Mouse (Mus musculus): ENCODE results near the gene Ahcyl2. TPM values are rescaled to one million over a fixed set of nuclear protein-coding genes. Genes with fewer than 3 reads are reported as not detected.

Gene Ahcyl2
- total RNA-seq, 2 experiments from 2014 or later = 9.6 to 21.1 TPM

- no peak for ATAC-seq (replicated peaks; ENCODE audit: poor library complexity, severe bottlenecking)
Observed at GRCm38 (mm10) chr6:29847643-29848166, 79.9 kb downstream of the Ahcyl2 start.

- ATAC-seq (replicated peaks; ENCODE audit: poor library complexity, severe bottlenecking) = no peak
Observed at GRCm38 (mm10) chr6:29848808-29849207, 81.0 kb downstream of the Ahcyl2 start.

- ATAC-seq (replicated peaks; ENCODE audit: poor library complexity, severe bottlenecking) = no peak
Observed at GRCm38 (mm10) chr6:29850096-29850495, 82.3 kb downstream of the Ahcyl2 start.

GRCm38 (mm10) chr6:29850747-29851146 lies 82.9 kb downstream of the Ahcyl2 start:
- no peak for ATAC-seq (replicated peaks; ENCODE audit: poor library complexity, severe bottlenecking)

GRCm38 (mm10) chr6:29851873-29852272 lies 84.1 kb downstream of the Ahcyl2 start:
- no peak for ATAC-seq (replicated peaks; ENCODE audit: poor library complexity, severe bottlenecking)

- ATAC-seq (replicated peaks; ENCODE audit: poor library complexity, severe bottlenecking) = peak; percentile 67
Observed at GRCm38 (mm10) chr6:29853213-29853899, 85.5 kb downstream of the Ahcyl2 start.

GRCm38 (mm10) chr6:29853900-29854390 lies 86.1 kb downstream of the Ahcyl2 start:
- ATAC-seq (replicated peaks; ENCODE audit: poor library complexity, severe bottlenecking) = no peak

GRCm38 (mm10) chr6:29858619-29859018 lies 90.8 kb downstream of the Ahcyl2 start:
- no peak for ATAC-seq (replicated peaks; ENCODE audit: poor library complexity, severe bottlenecking)

GRCm38 (mm10) chr6:29859344-29859743 lies 91.5 kb downstream of the Ahcyl2 start:
- ATAC-seq (replicated peaks; ENCODE audit: poor library complexity, severe bottlenecking) = no peak

- peak; percentile 74 for ATAC-seq (replicated peaks; ENCODE audit: poor library complexity, severe bottlenecking)
Observed at GRCm38 (mm10) chr6:29860238-29860637, 92.4 kb downstream of the Ahcyl2 start.

- no peak for ATAC-seq (replicated peaks; ENCODE audit: poor library complexity, severe bottlenecking)
Observed at GRCm38 (mm10) chr6:29864926-29865325, 97.1 kb downstream of the Ahcyl2 start.

GRCm38 (mm10) chr6:29866935-29867724 lies 99.3 kb downstream of the Ahcyl2 start:
- no peak for ATAC-seq (replicated peaks; ENCODE audit: poor library complexity, severe bottlenecking)

GRCm38 (mm10) chr6:29868341-29868895 lies 100.6 kb downstream of the Ahcyl2 start:
- no peak for ATAC-seq (replicated peaks; ENCODE audit: poor library complexity, severe bottlenecking)

GRCm38 (mm10) chr6:29873654-29874053 lies 105.8 kb downstream of the Ahcyl2 start:
- no peak for ATAC-seq (replicated peaks; ENCODE audit: poor library complexity, severe bottlenecking)

GRCm38 (mm10) chr6:29875576-29875975 lies 107.8 kb downstream of the Ahcyl2 start:
- ATAC-seq (replicated peaks; ENCODE audit: poor library complexity, severe bottlenecking) = no peak

GRCm38 (mm10) chr6:29876782-29877181 lies 109.0 kb downstream of the Ahcyl2 start:
- no peak for ATAC-seq (replicated peaks; ENCODE audit: poor library complexity, severe bottlenecking)

GRCm38 (mm10) chr6:29879579-29879978 lies 111.8 kb downstream of the Ahcyl2 start:
- no peak for ATAC-seq (replicated peaks; ENCODE audit: poor library complexity, severe bottlenecking)

GRCm38 (mm10) chr6:29880796-29881195 lies 113.0 kb downstream of the Ahcyl2 start:
- ATAC-seq (replicated peaks; ENCODE audit: poor library complexity, severe bottlenecking) = no peak

- no peak for ATAC-seq (replicated peaks; ENCODE audit: poor library complexity, severe bottlenecking)
Observed at GRCm38 (mm10) chr6:29881936-29882335, 114.1 kb downstream of the Ahcyl2 start.

GRCm38 (mm10) chr6:29882870-29883269 lies 115.1 kb downstream of the Ahcyl2 start:
- no peak for ATAC-seq (replicated peaks; ENCODE audit: poor library complexity, severe bottlenecking)

GRCm38 (mm10) chr6:29891151-29891550 lies 123.3 kb downstream of the Ahcyl2 start:
- no peak for ATAC-seq (replicated peaks; ENCODE audit: poor library complexity, severe bottlenecking)

All from granulocyte monocyte progenitor cell, adult 5-6 weeks (primary cell).